Mouse (Mus musculus) erythroid progenitor cell, adult 5-6 weeks (primary cell): Measurements from ENCODE around the gene Dnajb14. TPM values are rescaled to one million over a fixed set of nuclear protein-coding genes. Genes with fewer than 3 reads are reported as not detected.
"Not testable (repeated sequence)": the region's sequence is repeated elsewhere in the genome, so short reads cannot be mapped to it uniquely, and the experiment has no call there.

Experiments used
- ATAC-seq: replicated peaks from 2 replicates; pipeline ENCODE4 v1.8.0; 2016; ENCODE audit warnings: moderate number of reproducible peaks, mild to moderate bottlenecking, moderate TSS enrichment, inconsistent platforms; ENCODE audit not compliant: poor library complexity, low FRiP score, severe bottlenecking
- total RNA-seq, 2 experiments: library from RNA; stranded (forward) in 1 of 2; stranded (reverse) in 1 of 2; fragments of 150-400 nt in 1 of 2; fragments of 186-747, 209-891 nt in 1 of 2; gene quantifications; 2 replicates each; pipeline versions ENCODE4 v1.2.3 to v1.2.4; 2015 to 2017; ENCODE audit warnings: low replicate concordance in 2 of 2

Gene Dnajb14
- 5.0 and 7.6 TPM in 2 replicates for total RNA-seq (2015; ENCODE audit: low replicate concordance)
- 4.1 and 6.0 TPM in 2 replicates for total RNA-seq (2017; ENCODE audit: low replicate concordance)

DNA sequence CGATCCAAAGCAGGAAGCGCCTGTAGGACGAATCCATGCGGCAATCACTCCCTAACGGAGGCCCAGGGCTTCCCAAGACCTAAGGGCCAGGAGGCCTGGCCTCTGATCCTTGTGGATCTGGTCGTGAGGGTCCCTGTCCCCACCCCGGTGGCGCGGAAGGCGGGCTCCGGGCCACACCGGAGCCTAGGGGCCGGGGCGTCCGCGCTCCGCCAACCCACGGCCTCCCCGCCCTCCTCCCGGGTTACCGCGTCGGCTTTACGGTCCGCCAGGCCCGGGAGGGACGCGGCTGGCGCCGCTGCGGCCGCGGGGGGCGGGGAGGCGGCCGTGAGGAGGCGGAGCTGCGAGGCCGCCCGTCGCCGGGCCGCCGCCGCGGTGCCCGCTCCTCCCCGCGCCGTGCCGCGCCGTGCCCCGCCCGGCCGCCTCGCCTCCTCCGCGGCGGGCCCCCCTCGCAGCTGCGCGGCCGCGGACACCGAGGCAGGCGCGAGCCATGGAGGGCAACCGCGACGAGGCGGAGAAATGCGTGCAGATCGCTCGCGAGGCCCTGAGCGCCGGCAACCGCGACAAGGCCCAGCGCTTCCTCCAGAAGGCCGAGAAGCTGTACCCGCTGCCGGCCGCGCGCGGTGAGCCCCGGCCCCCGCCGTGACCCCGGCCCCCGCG lies at the start of gene Dnajb14:
Gene Dnajb14, plus strand, starts transcription at position 239 of the 657 bp plus-strand sequence.
- peak; percentile 37 for ATAC-seq

DNA sequence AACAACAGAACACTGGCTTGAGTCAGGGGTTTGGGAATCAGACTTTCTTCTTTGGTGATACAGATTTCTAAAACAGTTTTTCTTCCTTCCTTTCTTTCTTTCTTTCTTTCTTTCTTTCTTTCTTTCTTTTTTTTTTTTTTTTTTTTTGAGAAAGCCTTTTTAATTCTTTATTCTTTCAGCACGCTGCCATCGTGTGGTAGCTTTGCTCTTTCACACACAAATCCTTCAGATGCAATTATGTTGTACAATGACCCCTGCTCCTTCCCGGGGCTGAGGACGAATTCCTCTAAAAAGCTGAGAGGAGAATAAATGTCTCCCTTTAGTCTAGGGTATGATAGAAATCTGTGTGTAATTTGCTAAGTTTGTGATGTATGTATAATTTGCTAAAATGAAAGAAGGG lies 48.8 kb upstream of the Dnajb14 start:
- no peak for ATAC-seq

DNA sequence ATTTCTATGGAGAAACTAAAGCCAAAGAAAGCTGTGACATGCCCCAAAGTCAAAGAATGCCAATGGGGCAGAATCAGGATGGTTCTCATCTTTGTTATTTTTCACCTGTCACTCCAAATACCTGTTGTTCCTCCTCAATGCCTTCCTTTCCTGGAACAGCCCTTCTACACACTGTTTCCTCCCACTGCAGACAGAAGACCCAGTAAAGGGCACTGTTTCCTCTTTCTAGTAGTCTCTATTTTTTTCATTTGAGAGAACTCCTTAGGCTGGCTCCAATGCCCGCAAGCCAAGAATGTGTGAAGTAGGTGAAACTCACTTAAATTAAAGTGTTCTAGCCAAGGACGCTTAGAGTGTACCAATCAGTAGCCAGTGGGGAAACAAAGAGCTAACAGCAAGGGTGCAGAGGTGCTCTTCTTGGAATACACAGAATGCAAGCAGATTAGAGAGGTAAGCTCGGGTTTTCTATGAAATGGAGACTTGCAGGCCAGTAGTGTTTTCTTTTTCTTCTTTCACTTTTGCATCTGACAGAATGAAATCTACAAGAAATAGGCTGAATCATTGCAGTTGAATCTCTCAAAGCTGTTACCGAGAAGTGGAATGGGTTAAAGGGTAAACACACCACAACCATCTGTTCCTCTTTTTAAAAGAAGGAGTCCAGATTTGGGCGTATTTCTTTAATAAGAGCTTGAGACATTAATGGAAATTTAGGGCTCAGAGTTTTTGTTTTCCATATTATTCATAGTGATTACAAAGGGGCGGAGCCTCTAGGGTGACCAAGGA lies 46.6 kb upstream of the Dnajb14 start:
- ATAC-seq: no peak

DNA sequence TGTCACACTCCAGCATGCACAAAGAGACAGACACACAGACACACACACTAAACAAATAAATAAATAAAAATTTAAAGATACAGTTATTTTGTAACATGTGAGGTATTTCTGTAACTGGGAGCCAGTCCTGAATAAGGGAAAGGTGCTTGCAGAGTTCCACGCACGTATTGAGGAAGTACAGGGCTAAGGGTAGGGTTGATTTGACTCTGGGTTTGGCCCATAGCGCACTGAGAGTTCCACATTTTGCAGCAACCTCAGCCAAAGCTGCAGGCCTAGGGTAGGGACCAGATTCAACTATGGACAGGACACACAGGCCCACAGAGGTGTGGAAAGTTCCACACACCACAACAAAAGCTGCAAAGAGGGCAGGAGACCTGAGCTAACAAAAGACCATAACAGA lies 44.2 kb upstream of the Dnajb14 start:
- ATAC-seq: no peak

DNA sequence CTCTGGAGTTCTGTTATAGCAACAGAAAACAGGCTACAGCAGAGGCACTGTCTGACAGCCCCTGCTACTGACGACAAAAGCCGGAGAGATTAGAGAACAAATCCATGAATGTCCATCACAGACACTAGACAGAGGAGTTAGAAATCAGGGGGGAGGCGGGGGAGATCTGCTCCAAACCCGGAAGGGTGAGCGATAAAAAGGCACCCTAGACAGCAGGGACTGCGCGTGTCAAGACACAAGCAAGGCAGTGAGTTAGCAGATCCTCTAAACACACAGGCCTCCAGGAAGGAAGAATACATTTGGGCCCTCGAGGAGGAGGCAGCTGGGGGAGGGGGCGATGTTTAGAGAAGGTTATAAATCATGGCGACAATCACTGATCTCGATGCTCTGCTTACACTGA lies 39.8 kb upstream of the Dnajb14 start:
- no peak for ATAC-seq

DNA sequence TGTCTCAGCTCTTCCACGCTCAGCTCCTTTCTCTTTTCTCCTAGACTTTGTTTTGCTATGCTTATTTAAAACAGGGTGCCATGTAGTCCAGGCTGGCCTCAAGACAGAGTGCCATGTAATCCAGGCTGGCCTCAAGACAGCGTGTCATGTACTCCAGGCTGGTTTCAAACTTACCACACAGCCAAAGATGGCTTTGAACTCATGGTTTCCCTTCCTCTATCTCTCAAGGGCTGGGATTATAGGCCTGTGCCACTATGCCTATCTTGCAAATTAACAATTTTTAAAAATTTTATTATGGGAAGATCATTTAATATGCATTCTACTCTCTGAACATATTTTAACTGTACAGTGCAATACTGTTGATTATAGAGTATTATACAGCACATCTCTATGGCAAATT lies 36.3 kb upstream of the Dnajb14 start:
- no peak for ATAC-seq

DNA sequence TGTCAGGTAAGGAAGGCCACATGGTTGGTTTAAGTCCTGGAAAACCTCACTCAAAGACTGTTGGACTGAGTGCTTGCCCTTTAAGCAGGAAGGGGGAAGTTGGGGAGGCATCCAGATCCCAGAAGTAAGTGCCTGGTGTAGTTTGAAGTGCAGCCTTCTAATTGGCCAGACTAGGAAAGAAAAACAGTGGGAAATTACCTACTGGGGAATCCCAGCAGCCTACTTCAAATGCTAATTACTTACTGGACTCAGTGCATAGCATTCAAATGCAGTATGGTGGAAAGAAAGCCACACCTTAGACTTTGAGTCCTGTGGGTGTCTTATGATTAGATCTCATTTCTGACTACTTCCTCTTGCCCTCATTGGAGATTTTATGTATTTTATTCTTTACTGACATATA lies 34.3 kb upstream of the Dnajb14 start:
- ATAC-seq: no peak

DNA sequence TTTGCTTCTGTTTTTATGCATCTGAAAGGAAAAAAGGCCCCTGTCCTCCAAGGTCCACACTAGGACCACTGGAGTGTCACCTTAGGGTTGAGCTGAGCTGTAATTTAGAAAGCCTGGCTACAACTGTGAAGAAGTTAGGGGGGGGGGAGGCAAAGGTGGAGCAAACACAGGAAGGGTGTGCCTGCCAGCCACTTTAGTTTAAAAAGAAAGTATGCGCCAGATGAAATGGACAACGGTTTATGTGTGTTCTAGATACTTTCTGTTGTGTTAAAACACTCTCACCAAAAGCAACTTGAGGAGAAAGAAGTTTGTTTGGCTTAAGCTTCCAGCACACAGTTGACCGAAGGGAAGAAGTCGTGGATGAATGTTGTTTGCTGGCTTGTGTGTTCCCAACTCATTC lies 33.8 kb upstream of the Dnajb14 start:
- ATAC-seq: no peak

DNA sequence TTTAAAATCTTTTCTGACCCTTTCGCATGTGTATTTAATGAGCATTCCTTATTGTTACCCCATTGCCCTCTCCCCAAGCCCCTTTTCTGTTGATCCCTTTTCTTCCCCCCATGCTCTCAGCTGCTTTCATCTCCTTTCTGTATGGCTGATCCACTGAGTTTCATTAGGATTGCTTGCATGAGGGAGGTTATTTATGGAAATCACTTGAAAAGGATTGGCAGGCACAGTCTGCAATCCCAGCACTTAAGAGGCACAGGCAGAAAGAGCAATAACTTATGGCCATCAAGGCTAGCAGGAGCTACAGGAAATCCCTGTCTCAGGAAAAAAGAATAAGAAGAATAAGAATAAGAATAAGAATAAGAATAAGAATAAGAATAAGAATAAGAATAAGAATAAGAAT lies 30.9 kb upstream of the Dnajb14 start:
- ATAC-seq: no peak

DNA sequence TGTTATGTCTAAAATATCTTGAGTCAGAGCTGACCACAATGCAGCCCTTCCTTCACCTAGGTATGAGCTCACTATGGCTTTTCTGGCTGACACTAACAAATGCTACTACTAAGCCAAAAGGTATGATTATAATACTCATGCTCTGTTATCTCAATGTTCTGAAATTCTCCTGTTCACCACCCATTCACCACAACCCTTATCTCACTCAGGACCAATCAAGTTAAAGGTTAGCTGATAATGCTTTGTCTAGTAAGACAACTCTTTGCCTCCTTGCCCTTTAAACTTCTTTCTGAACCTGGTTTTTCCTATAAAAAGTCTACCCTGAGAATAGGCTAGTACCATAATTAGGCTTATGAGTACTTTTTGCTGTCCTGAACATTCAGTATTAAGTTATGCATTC lies 29.3 kb upstream of the Dnajb14 start:
- ATAC-seq: no peak

DNA sequence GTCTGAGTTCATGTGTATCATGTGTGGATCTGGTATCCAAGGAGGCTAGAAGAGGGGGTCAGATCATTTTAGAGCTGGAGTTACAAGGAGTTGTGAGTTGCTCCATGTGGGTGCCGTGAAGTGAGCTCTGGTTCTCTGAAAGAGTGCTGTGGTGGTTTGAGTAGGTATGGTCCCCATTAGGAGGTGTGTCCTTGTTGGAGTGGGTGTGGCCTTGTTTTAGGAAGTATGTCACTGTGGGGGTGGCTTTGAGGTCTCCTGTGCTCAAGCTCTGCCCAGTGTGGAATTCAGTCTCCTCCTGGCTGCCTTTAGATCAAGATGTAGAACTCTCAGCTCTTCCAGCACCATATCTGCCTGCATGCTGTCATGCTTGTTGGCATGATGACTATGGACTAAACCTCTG lies 24.5 kb upstream of the Dnajb14 start:
- no peak; the same call in 1 of the 2 replicates for ATAC-seq

DNA sequence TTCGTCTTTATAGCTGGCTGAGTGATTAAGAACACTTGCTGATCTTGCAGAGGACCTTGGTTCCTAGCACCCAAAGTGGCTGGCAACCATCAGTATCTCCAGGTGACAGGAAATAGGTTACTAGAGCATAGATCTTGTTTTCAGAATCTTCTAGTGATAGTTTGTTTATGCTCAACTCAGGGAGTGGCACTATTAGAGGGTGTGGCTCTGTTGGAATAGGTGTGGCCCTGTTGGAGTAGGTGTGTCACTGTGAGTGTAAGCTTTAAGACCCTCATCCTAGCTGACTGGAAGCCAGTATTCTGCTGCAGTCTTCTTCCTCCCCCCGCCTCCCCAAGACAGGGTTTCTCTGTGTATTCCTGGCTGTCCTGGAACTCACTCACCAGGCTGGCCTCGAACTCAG lies 23.2 kb upstream of the Dnajb14 start:
- ATAC-seq: peak; percentile 72; the same call in 1 of the 2 replicates

DNA sequence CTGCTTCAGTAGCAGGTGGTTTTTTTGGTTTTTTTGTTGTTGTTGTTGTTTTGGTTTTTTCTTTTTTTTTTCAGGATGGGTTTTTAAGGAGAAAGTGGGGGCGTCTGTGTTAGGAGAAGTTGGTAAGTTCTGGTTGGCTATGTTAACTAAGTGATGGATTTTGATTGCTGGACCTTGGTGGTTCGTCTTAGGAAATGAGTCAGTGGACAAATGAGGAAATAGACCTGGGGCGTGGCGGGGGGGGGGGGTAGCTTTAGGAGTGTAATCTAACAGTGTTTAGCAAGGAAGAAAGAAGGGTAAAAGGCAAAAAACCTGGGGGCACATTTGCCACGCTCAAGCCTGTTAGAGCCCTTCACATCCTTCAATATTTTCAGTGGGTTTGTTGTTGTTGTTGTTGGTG lies 20.9 kb upstream of the Dnajb14 start:
- ATAC-seq: no peak

DNA sequence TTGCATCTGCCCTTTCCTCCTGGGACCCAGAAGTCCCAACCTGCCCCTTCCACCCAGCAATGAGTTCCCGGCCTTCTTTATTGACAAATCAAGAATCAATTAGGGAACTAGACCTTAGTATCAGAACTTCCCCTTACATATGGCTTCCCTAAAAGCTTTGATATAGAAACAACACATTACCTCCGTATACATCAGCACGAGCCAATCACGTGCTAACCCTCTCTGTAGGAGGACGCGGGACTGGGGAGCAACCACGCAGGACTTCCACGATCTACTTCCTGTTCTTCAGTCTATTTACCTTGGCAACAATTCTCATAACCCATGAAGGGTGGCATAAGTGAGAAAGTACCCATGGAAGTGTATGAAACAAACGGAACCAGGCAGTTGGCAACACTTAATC lies 19.1 kb upstream of the Dnajb14 start:
- no peak for ATAC-seq

DNA sequence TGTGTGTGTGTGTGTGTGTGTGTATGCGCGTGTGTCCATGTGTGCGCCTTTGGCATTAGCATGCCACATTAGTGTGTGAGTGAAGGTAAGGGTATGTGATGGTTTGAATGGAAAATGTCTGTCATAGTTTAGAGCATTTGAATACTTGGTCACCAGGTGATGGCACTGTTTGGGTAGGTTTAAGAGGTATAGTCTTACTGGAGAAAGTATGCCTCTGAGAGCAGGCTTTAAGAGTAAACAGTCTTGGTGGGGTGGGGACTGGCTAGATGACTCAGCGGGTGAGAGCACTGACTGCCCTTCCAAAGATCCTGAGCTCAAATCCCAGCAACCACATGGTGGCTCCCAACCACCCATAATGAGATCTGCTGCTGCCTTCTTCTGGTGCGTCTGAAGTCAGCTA lies 17.8 kb upstream of the Dnajb14 start:
- no peak for ATAC-seq

DNA sequence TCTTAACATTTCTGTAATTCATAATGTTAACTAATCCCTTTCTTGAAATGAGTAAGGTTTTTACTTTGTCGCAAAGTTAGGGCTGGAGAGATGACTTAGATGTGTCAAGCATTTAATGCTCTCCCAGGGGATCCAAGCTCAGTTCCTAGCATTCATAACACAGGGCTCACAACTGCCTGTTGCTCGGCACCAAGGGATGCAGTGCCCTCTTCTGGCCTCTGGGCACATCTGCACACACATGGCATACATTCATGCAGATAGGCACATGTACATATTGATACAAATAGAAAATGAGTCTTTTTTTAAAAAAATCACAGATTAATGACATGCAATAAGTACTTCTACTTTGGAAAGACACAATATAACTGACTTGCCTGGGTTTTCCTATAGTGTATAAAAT lies 16.3 kb upstream of the Dnajb14 start:
- no peak for ATAC-seq

DNA sequence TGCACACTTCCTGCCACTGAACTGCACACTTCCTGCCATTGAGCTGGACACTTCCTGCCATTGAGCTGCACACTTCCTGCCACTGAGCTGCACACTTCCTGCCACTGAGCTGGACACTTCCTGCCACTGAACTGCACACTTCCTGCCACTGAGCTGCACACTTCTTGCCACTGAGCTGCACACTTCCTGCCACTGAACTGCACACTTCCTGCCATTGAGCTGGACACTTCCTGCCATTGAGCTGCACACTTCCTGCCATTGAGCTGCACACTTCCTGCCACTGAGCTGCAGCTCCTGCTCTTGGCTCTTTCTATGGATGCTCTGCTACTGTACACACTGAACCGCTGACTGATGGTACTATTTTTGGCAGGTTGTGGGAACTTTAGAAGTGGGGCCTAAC lies 14.5 kb upstream of the Dnajb14 start:
- not testable (repeated sequence) for ATAC-seq

DNA sequence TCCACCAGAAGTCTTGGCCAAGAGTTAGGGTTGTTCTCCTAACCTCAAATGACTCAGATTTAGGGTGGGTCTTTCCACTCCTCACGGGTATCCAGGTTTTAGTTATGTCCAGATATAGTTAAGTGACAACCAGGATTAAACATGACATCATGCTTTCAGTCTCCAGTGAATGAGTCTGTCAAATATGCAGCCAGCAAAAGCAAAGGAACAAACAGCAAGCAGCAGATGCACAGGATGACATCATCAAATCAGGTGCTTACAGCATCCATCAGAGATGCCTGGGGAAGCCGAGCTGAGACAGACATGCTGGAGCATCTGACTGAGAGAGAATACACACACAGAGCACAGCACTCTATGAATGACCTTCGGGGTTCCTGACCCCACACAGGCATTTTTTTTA lies 12.1 kb upstream of the Dnajb14 start:
- no peak for ATAC-seq

DNA sequence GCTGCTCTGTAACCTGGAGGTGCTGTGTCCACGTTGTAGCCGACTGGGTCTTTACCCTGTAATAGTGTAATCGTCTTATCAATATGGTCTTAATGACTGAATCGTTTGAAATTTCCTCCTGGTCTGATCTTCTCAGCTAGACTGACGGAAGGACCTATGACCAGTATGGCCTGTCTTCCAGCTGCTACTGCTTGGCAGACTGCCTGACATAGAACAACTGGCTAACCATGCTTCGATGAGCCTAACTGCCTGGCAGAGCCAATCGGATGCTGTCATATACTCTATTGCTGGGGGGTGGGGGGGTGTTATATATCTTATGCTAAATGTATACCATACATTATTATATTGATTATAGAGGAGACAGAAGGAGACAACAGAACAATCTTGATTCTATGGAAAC lies 11.4 kb upstream of the Dnajb14 start:
- no peak for ATAC-seq

DNA sequence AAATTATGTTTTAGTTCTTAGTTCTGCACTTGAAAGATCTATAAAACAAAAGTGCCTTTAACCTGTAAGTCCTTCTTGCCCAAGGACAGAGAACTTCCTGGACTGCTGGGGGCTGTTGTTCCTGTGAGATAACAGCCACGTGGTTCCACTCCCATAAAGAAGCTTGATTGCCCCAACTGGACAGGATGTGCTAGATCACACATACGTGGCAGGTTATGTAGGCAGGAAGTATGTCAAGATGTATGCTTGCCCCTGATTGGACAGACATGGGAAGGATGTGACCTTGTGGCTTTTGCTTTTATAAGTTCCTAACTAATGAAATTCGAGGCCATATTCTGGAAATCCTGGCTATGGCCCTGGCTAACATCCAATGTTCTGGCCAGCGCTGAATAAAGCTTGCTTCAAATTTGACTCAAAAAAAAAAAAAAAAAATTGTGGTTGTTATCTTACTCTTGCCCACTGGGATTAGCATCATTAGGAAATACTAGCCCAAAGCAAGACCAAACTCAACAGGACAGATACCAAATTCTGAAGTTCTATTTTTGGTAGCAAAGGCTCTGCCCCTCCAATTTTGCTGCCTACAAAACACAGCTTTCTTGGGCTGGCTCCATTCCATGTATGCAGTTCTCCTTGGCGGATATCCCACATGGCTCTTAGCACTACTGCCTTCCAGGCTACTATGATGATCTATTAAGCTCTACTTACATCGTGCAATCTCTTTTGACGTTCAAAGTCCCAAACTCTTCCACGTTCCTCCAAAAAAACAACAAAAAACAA lies 6.9 kb upstream of the Dnajb14 start:
- no peak for ATAC-seq

DNA sequence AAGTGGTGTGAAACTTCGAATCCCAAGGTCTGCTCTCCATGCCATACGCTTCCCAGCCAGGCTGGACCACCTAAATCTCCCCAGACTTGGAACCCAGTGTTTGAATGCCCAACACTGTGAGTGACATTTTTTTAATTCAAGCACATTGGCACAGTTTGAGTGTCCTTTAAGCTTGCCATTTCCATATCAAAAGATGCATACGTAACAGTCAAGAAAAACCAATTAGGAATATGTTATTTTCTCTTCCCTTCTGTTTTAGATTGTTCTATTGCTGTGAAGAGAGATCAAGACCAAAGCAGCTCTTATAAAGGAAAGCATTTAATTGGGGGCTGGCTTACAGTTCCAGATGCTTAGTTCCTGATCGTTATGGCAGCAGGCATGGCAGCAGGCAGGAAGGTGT lies 6.0 kb upstream of the Dnajb14 start:
- ATAC-seq: no peak
